Mouse (Mus musculus): ENCODE results near the gene Vsig10. TPM values are rescaled to one million over a fixed set of nuclear protein-coding genes. Genes with fewer than 3 reads are reported as not detected.
"Not testable (repeated sequence)": the region's sequence is repeated elsewhere in the genome, so short reads cannot be mapped to it uniquely, and the experiment has no call there.

Vsig10 gene
- polyA plus RNA-seq, 1 experiment from 2014 or later: 2.2 TPM

DNA sequence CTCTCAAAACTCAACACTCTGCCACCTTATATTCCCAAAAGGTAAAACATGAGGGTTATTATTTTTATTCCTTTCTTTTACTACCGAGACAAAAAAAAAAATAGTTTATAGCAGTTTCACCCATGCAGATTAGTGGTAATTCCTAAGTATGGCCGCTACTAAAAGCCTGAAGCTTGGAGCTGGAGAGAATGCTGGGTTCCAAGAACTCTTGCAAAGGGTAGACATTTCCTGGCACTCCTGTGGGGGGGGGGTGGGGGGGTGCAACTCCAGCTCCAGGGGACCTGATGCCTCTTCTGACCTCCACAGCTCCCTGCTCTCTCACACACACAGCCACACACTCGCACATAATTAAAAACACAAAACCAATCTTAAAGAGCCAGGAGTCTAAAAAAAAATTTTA is 32.6 kb upstream of the Vsig10 start:
- H3K27ac ChIP-seq (replicated peaks): no peak overlapping the region
- ATAC-seq (ENCODE audit: low read depth): no peak
- peak overlapping the region; percentile 82 for H3K4me2 ChIP-seq
- H3K27me3 ChIP-seq: peaks cover 6% of the 10 kb centered on the region; the same call in 1 of the 2 replicates
- WGBS: 49% methylated on average over 3 of the region's 3 CpGs
- H3K9ac ChIP-seq: peak overlapping the region; percentile 88
- peak overlapping the region; percentile 87 for H3K4me3 ChIP-seq
- H3K4me1 ChIP-seq (replicated peaks): peaks cover 42% of the 10 kb centered on the region
- H3K9me3 ChIP-seq: no peaks in the 10 kb centered on the region
- H3K36me3 ChIP-seq: peaks cover 40% of the 10 kb centered on the region

DNA sequence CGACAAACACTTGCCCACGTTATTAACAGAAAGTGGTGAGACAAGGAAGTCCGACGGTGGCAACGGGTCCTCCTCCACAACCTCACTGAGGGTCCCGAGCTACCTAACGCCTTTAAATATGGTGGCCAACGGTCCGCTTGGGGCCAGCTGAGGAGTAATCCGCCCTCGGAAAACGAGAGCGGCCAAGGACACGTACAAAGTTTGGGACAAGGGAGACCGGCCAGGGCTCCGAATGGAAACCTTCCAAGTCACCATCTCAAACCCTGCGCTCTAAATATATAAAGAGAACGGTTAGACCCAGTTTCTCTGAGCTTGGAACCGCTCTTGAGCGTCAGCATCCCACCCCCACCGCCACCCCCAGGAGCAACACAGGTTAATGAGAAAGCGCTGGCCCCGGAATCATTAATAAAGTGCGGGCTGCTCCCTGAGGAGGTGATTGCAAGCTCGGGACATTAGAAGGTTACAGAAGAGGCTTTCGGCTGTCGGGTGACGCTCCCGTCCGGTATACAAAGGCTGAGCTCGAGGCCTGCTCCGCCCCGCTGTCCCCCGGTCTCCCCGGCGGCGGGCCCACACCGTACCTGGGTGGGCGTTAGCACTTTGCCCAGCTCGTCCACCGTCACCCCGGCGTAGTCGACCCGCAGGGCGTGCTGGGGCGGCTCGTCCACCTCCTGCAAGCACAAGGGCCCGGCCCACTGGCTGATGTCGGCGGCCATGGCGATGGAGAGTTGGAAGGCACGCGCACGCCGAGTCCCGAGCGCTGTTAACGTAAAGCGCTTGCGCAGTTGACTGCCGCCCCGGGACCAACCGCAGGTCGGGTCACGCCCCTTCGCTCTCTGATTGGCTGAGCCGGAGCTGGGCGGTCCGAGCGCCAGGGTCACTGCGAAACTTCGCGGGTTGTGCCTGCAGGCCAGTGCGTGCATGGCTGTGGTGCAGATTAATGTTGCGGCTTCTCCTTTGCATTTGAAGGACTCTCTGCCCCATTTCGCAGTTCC is 31.8 kb upstream of the Vsig10 start, which contains the start of gene Pebp1:
Gene Pebp1, minus strand, starts transcription at position 795 of the 992 bp plus-strand sequence.
- Histone ChIP-seq H3K36me3 (peaks cover 32% of the 10 kb centered on the region), H3K9me3 (no peaks in the 10 kb centered on the region), H3K27me3 (peaks cover 6% of the 10 kb centered on the region; the same call in 1 of the 2 replicates), H3K27ac (replicated peaks) (peak within 1 kb of the TSS; percentile 62), H3K4me2 (peak within 1 kb of the TSS; percentile 82), H3K9ac (peak within 1 kb of the TSS; percentile 88), H3K4me1 (replicated peaks) (peaks cover 42% of the 10 kb centered on the region), H3K4me3 (peak within 1 kb of the TSS; percentile 87)
- peak; percentile 94 for ATAC-seq (ENCODE audit: low read depth)
- under 1% methylated on average over 77 of the region's 77 CpGs for WGBS

DNA sequence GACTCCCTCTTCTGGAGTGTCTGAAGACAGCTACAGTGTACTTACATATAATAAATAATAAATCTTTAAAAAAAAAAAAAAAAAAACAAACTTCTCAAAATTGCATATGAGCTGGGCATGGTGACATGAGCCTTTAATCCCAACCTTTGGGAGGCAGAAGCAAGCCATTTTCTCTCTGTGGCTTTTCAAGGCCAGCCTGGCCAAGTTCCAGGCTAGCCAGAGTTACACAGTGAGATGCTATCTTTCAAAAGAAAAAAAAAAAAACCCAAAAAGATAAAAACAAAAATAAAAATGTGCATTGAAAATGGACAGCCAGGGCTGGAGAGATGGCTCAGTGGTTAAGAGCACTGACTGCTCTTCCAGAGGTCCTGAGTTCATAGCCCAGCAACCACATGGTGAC is 29.2 kb upstream of the Vsig10 start:
- no peaks in the 10 kb centered on the region for H3K9me3 ChIP-seq
- peaks cover 14% of the 10 kb centered on the region for H3K36me3 ChIP-seq
- no peak overlapping the region for H3K27ac ChIP-seq (replicated peaks)
- H3K4me2 ChIP-seq: no peak overlapping the region
- peaks cover 6% of the 10 kb centered on the region; the same call in 1 of the 2 replicates for H3K27me3 ChIP-seq
- ATAC-seq (ENCODE audit: low read depth): no peak
- no peak overlapping the region for H3K4me3 ChIP-seq
- no peak overlapping the region for H3K9ac ChIP-seq
- H3K4me1 ChIP-seq (replicated peaks): peaks cover 28% of the 10 kb centered on the region

DNA sequence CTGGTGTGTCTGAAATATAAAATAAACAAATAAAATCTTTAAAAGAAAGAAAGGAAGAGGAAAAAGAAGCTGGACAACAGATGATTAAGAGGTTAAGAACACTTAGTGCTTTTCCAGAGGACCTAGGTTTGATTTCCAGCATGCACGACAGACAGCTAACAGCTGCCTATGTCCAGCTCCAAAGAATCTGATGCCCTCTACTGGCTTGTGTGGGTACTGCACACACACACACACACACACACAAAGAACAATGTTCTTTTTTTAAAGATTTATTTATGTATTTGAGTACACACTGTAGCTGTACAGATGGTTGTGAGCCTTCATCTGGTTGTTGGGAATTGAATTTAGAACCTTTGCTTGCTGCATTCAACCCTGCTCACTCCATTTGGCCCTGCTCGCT is 28.8 kb upstream of the Vsig10 start:
- Histone ChIP-seq H3K4me3 (no peak overlapping the region), H3K9me3 (no peaks in the 10 kb centered on the region), H3K27me3 (peaks cover 6% of the 10 kb centered on the region; the same call in 1 of the 2 replicates), H3K4me1 (replicated peaks) (peaks cover 24% of the 10 kb centered on the region), H3K4me2 (no peak overlapping the region), H3K9ac (no peak overlapping the region), H3K36me3 (peaks cover 9% of the 10 kb centered on the region), H3K27ac (replicated peaks) (no peak overlapping the region)
- ATAC-seq (ENCODE audit: low read depth): no peak
- whole genome bisulfite sequencing: 95% methylated on average over 2 of the region's 2 CpGs

DNA sequence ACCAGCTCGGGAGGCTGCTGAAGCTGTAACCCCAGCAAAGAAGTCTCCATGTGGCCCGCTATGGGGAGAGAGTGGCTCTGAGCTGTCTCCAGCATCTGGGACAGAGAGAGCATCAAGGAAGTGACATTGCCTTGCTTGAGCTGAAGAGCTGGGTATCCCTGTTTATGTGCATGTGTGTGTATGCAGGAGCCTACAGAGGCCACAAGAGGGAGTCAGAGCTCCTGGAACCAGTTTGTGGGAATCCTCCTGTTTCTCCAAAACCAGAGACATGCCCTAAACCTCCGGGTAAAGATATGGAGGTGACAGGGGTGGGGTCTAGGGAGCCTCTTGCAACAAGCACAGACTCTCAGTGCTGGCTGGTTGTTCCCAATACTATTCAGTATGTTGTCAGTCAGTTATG is 27.6 kb upstream of the Vsig10 start:
- Histone ChIP-seq H3K4me1 (replicated peaks) (peaks cover 11% of the 10 kb centered on the region), H3K4me2 (no peak overlapping the region), H3K9ac (no peak overlapping the region), H3K9me3 (no peaks in the 10 kb centered on the region), H3K4me3 (no peak overlapping the region), H3K27ac (replicated peaks) (no peak overlapping the region), H3K27me3 (peaks cover 6% of the 10 kb centered on the region; the same call in 1 of the 2 replicates), H3K36me3 (no peaks in the 10 kb centered on the region)
- WGBS: 83% methylated on average over 3 of the region's 3 CpGs
- ATAC-seq (ENCODE audit: low read depth): no peak

DNA sequence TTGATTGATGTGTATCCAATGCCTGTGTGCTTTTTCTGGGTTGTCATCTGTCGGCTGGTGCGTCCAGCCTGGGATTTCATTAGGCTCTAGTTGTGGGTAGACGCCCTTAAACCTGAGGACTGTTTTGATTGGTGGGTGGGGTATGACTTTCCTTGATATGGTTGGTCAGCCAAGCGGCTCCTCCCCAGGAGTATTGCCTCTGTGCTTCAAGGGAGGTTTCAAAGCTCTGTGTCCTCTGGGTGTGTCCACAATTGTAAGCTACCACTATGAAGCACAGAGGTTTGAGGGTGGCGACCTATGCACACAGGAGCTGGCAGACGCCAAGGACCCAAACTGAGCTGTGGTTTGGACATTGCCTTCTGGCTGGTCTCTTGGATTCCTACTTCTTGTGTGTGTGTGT is 26.3 kb upstream of the Vsig10 start:
- Histone ChIP-seq H3K9me3 (no peaks in the 10 kb centered on the region), H3K36me3 (no peaks in the 10 kb centered on the region), H3K27ac (replicated peaks) (no peak overlapping the region), H3K4me2 (no peak overlapping the region), H3K4me1 (replicated peaks) (peaks cover 7% of the 10 kb centered on the region), H3K27me3 (peaks cover 6% of the 10 kb centered on the region; the same call in 1 of the 2 replicates), H3K9ac (no peak overlapping the region), H3K4me3 (no peak overlapping the region)
- no peak for ATAC-seq (ENCODE audit: low read depth)
- 74% methylated on average over 6 of the region's 6 CpGs for WGBS

DNA sequence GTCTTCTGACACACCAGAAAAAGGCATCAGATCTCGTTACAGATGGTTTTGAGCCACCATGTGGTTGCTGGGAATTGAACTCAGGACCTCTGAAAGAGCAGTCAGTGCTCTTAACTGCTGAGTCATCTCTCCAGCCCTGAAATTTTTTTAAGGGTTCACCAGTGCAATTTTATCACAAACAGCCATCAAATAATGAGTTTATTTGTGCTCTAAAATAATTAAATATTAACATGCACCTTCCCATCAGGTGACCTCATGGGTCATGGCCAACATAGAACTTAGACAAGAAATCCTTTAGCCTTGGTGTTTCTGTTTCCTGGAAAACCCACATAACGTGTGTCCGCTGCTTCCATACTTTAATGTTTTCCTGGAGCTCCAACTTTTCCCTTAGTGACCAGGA is 25.1 kb upstream of the Vsig10 start:
- 81% methylated on average over 3 of the region's 3 CpGs for WGBS
- not testable (repeated sequence) for H3K36me3 ChIP-seq; H3K9ac ChIP-seq; H3K9me3 ChIP-seq; H3K4me3 ChIP-seq; H3K4me1 ChIP-seq (replicated peaks); H3K27me3 ChIP-seq; ATAC-seq (ENCODE audit: low read depth); H3K27ac ChIP-seq (replicated peaks); H3K4me2 ChIP-seq

DNA sequence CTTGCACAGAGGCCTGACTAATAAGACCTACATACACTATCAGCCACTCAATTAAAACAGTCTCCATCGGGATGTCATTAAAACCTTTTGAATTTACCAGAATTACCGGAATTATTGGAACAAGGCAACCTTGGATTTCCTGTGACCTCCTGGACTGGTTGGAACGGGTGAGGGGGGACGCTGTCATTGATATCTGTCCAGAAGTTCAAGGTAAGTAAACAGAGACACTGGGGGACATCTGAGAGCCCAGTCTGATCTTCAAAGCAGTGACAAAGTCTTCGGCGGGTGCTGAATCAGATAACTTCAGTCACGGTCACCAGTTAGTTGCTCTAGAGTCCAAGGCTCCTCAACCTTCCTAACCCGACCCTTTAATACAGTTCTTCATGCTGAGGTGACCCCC is 23.9 kb upstream of the Vsig10 start:
- WGBS: 90% methylated on average over 8 of the region's 8 CpGs
- no peak overlapping the region for H3K9ac ChIP-seq
- H3K27ac ChIP-seq (replicated peaks): no peak overlapping the region
- ATAC-seq (ENCODE audit: low read depth): no peak
- H3K27me3 ChIP-seq: no peaks in the 10 kb centered on the region
- H3K4me2 ChIP-seq: no peak overlapping the region
- no peaks in the 10 kb centered on the region for H3K9me3 ChIP-seq
- H3K36me3 ChIP-seq: no peaks in the 10 kb centered on the region
- H3K4me1 ChIP-seq (replicated peaks): no peaks in the 10 kb centered on the region
- no peak overlapping the region for H3K4me3 ChIP-seq

DNA sequence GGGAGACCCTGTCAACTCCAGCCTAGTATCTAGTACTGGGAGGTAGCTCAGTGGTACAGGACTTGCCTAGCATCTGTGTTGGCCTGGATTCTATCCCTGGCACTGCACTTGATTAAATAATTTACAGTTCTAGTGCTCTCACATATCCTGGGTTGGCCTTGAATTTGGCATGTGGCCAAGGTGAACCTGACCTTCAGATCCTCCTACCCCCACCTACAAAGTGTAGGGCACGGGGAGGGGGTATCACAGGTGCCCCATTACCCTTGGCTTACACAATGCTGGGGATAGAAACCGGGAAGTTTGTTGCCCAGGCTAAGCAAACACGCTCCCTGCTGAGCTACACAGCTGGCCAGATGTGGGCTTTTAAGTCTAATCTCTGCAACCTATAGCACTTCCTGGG is 16.0 kb upstream of the Vsig10 start:
- WGBS: 74% methylated on average over 3 of the region's 3 CpGs
- no peak for ATAC-seq (ENCODE audit: low read depth)
- H3K4me1 ChIP-seq (replicated peaks): no peaks in the 10 kb centered on the region
- no peak overlapping the region for H3K9ac ChIP-seq
- no peaks in the 10 kb centered on the region for H3K36me3 ChIP-seq
- H3K9me3 ChIP-seq: no peaks in the 10 kb centered on the region
- no peak overlapping the region for H3K4me3 ChIP-seq
- no peaks in the 10 kb centered on the region for H3K27me3 ChIP-seq
- no peak overlapping the region for H3K4me2 ChIP-seq
- H3K27ac ChIP-seq (replicated peaks): no peak overlapping the region

DNA sequence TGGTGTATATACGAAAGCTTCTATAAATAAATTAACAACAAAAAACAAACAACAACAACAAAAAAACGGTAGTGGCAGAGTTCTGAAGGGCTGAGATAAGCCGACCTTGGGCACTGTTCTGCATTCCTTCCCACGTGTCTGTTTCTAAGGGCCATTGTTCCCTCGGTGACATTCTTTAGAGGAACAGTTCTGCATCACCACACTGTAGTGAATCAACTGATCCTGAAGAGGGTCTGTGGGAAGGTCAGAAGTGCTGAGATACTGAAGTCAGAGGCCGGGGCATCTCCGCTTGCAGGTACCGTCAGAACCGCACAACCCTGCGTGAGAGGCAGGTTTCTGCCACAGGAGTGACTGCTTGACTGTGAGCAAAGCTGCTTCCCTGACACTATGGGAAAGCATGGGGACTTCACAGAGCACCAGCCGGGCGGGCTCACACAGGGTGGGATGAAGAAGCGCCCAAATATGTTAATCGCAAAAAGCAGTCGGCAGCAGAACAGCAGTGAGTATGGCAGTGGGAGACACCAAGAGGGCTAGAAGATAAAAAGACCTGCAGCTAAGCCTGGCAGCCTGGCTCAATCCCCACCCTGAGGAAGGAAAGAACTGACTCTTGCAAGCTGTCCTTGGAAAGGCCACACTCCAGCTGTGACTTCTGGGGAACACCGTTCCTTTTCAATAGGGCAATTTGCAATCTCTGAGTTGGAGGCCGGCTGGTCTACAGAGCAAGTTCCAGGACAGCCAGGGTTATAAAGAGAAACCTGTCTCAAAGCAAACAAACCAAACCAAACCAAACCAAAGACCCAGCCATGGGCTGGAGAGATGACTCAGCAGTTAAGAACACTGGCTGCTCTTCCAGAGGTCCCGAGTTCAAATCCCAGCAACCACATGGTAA is 14.9 kb upstream of the Vsig10 start:
- Histone ChIP-seq H3K9me3 (no peaks in the 10 kb centered on the region), H3K4me1 (replicated peaks) (no peaks in the 10 kb centered on the region), H3K4me3 (no peak overlapping the region), H3K4me2 (no peak overlapping the region), H3K9ac (no peak overlapping the region), H3K36me3 (no peaks in the 10 kb centered on the region), H3K27me3 (no peaks in the 10 kb centered on the region), H3K27ac (replicated peaks) (no peak overlapping the region)
- no peak for ATAC-seq (ENCODE audit: low read depth)
- 54% methylated on average over 18 of the region's 18 CpGs for WGBS

DNA sequence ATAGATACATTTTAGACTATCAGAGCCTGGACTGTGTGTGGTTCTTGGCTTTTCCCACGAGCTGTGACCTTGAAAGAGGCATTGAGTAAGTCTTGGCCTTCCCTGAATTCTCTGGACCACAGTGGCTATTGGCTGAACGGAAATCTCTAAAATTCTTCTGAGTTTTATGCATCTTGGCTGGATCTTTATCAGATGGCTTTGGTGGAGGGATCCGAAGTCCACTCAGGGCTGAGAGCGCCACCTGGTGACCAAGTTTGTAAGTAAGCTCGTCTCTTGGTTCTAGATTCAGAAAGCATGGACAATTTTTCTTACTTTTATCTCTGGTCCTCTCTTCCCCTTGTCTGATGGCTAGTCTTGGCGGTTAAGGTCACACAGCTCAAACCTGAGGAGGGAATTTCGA is 13.9 kb upstream of the Vsig10 start:
- ATAC-seq (ENCODE audit: low read depth): no peak
- Histone ChIP-seq H3K4me1 (replicated peaks) (no peaks in the 10 kb centered on the region), H3K27ac (replicated peaks) (no peak overlapping the region), H3K4me3 (no peak overlapping the region), H3K4me2 (no peak overlapping the region), H3K9ac (no peak overlapping the region), H3K36me3 (no peaks in the 10 kb centered on the region), H3K9me3 (no peaks in the 10 kb centered on the region), H3K27me3 (no peaks in the 10 kb centered on the region)
- 80% methylated on average over 7 of the region's 7 CpGs for WGBS

DNA sequence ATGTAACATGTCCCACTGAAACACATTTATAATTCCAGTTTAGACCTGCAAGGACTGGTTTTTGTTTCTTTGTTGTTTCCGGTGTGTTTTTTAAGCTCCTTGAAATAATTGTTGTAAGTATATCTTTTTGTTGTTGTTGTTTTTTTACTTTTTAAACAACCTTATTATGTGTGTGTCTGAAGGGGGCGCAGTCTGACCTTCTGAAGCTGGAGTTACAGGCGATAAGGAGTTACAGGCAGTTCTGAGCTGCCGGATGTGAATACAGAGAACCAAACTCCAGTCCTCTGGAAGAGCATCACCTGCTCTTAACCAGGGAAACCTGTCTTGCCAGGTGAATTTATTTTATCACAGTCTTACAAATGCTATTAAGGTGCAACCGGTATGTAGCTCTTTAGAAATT is 13.1 kb upstream of the Vsig10 start:
- Histone ChIP-seq H3K9ac (no peak overlapping the region), H3K4me3 (no peak overlapping the region), H3K4me2 (no peak overlapping the region), H3K9me3 (no peaks in the 10 kb centered on the region), H3K27ac (replicated peaks) (no peak overlapping the region), H3K27me3 (no peaks in the 10 kb centered on the region), H3K36me3 (no peaks in the 10 kb centered on the region), H3K4me1 (replicated peaks) (no peaks in the 10 kb centered on the region)
- ATAC-seq (ENCODE audit: low read depth): no peak
- 92% methylated on average over 5 of the region's 5 CpGs for WGBS

Measured in neural tube, embryonic 13.5 days (tissue).